Mouse (Mus musculus): ENCODE results near the gene Sema4b.

Gene Sema4b

DNA sequence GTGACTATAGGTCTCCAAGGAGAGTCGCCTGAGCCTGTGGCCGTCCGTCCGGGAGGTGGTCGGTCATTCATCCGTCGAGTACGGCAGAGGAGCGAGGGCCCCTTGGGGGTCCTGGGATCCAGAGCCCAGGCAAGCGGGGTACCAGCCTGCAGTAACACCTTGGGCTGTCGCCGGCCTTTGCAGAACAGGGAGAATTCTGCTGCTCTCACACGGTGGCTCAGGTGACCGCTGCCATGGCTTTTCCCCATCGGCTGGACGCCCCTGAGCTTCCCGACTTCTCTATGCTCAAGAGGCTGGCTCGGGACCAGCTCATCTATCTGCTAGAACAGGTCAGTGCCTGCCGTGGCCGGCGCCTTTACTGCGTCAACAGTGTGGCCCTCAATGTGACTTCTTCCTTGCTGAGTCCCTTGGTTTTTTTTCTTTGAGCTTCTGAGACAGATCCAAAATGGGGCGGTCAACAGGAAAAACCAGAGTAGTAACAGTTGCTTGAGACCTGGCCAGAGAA is 83.2 kb downstream of the Sema4b start:
- no peak for DNase-seq

DNA sequence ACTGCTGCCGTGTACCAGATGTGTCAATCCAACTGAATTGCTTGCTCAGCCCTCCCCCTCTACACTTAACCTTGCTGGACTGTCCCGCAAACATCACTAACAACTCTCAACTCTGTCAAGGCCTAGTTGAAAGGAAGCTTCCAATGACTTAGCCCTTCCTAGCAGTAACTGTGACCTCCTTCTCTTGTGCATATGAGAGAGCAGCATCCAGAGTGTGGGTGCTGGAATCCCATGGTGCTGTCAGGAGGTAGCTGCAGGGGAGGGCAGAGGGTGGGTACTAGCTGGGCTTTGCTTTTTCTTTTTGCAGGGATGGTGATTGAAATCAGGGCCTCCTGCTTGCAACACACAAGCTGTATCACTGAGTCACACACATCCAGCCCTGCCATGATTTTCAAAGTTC is 86.8 kb downstream of the Sema4b start:
- no peak for DNase-seq

Data from thymus, postnatal 36 days (tissue).